Mouse (Mus musculus) MEL (cell line): ENCODE results near the gene Cox4i1. TPM values are rescaled to one million over a fixed set of nuclear protein-coding genes. Genes with fewer than 3 reads are reported as not detected.

Experiments used
- DNase-seq: peaks from one replicate; pipeline ENCODE4 v3.0.0; 2011; ENCODE audit warnings: low read depth, low spot score
- H3K27ac ChIP-seq: 2 replicates; pipeline ENCODE4 v1.5.1; 2012; ENCODE audit warnings: low read depth, mild to moderate bottlenecking, control low read depth, low read length, moderate library complexity; ENCODE audit not compliant: control insufficient read depth
- H3K27me3 ChIP-seq, 2 experiments: fragments of 150-350 bp in 1 of 2; sonication (generic) in 1 of 2; 2 replicates each; pipeline ENCODE4 v1.6.1; 2012; ENCODE audit warnings: low read length in 2 of 2, mild to moderate bottlenecking in 2 of 2, improper control_type of control experiment in 1 of 2, moderate library complexity in 1 of 2; ENCODE audit not compliant: insufficient read depth in 2 of 2, control insufficient read depth in 1 of 2
- H3K36me3 ChIP-seq, 2 experiments: 2 replicates each; pipeline ENCODE4 v1.6.1; 2012 to 2014; ENCODE audit warnings: low read length in 2 of 2, improper control_type of control experiment in 1 of 2, inconsistent platforms in 1 of 2, mild to moderate bottlenecking in 1 of 2; ENCODE audit not compliant: insufficient read depth in 2 of 2, control insufficient read depth in 1 of 2
- H3K4me1 ChIP-seq, 2 experiments: fragments of 150-350 bp in 1 of 2; sonication (generic) in 1 of 2; 2 replicates each; pipeline ENCODE4 v1.6.1; 2012; ENCODE audit warnings: low read length in 2 of 2, improper control_type of control experiment in 1 of 2, mild to moderate bottlenecking in 1 of 2; ENCODE audit not compliant: insufficient read depth in 2 of 2, control insufficient read depth in 1 of 2
- H3K4me3 ChIP-seq, 2 experiments: fragments of 150-350 bp in 1 of 2; sonication (generic) in 1 of 2; 2 replicates each; pipeline ENCODE4 v1.5.1; 2012; ENCODE audit warnings: low read depth in 2 of 2, low read length in 2 of 2, mild to moderate bottlenecking in 2 of 2, moderate library complexity in 2 of 2, control low read depth in 1 of 2, improper control_type of control experiment in 1 of 2; ENCODE audit not compliant: control insufficient read depth in 1 of 2, insufficient read depth in 1 of 2
- H3K79me2 ChIP-seq: 2 replicates; pipeline ENCODE4 v1.6.1; 2012; ENCODE audit warnings: mild to moderate bottlenecking, low read length, moderate library complexity; ENCODE audit not compliant: control insufficient read depth, poor library complexity, insufficient read depth
- H3K9ac ChIP-seq: 2 replicates; pipeline ENCODE4 v1.6.1; 2012; ENCODE audit warnings: low read depth, mild to moderate bottlenecking, control low read depth, low read length, moderate library complexity; ENCODE audit not compliant: control insufficient read depth, poor library complexity, severe bottlenecking
- H3K9me3 ChIP-seq: fragments of 150-350 bp; sonication (generic); replicated peaks from 2 replicates; pipeline ENCODE4 v1.6.1; 2012; ENCODE audit warnings: mild to moderate bottlenecking, low read length, improper control_type of control experiment, moderate library complexity; ENCODE audit not compliant: insufficient read depth
- CHD2 ChIP-seq: IDR thresholded peaks from 2 replicates; pipeline ENCODE4 v1.6.1; 2011; ENCODE audit warnings: low read length, improper control_type of control experiment
- E2F4 ChIP-seq: IDR thresholded peaks from 2 replicates; pipeline ENCODE4 v1.6.1; 2011; ENCODE audit warnings: low read depth, low read length, improper control_type of control experiment, borderline replicate concordance
- EP300 ChIP-seq, 2 experiments: IDR thresholded peaks; 2 replicates each; pipeline ENCODE4 v1.6.1; 2011; ENCODE audit warnings: improper control_type of control experiment in 2 of 2, low read length in 2 of 2, low read depth in 1 of 2, mild to moderate bottlenecking in 1 of 2
- ETS1 ChIP-seq: IDR thresholded peaks from 2 replicates; pipeline ENCODE4 v1.6.1; 2012; ENCODE audit warnings: low read depth, mild to moderate bottlenecking, inconsistent platforms, low read length, improper control_type of control experiment, moderate library complexity
- GATA1 ChIP-seq: IDR thresholded peaks from 2 replicates; pipeline ENCODE4 v1.6.1; 2011; ENCODE audit warnings: low read depth, low read length, improper control_type of control experiment
- HCFC1 ChIP-seq: IDR thresholded peaks from 2 replicates; pipeline ENCODE4 v1.6.1; 2012; ENCODE audit warnings: low read depth, mild to moderate bottlenecking, inconsistent platforms, low read length, improper control_type of control experiment, moderate library complexity
- KAT2A ChIP-seq: conservative IDR thresholded peaks from 2 replicates; pipeline ENCODE4 v1.6.1; 2012; ENCODE audit warnings: low read depth, low read length, improper control_type of control experiment, inconsistent platforms
- MAFK ChIP-seq: IDR thresholded peaks from 2 replicates; pipeline ENCODE4 v1.6.1; 2011; ENCODE audit warnings: low read depth, mild to moderate bottlenecking, low read length, improper control_type of control experiment, borderline replicate concordance
- MAX ChIP-seq: IDR thresholded peaks from 2 replicates; pipeline ENCODE4 v1.6.1; 2011; ENCODE audit warnings: low read length, improper control_type of control experiment
- NRF1 ChIP-seq: IDR thresholded peaks from 2 replicates; pipeline ENCODE4 v1.6.1; 2014; ENCODE audit warnings: low read depth, mild to moderate bottlenecking, inconsistent platforms, low read length, improper control_type of control experiment, moderate library complexity; ENCODE audit not compliant: poor library complexity, insufficient read depth, severe bottlenecking
- POLR2A ChIP-seq, 2 experiments: IDR thresholded peaks; 2 replicates each; pipeline ENCODE4 v1.6.1; 2011 to 2012; ENCODE audit warnings: low read length in 2 of 2, mild to moderate bottlenecking in 2 of 2, control low read depth in 1 of 2, improper control_type of control experiment in 1 of 2, low read depth in 1 of 2, moderate library complexity in 1 of 2; ENCODE audit not compliant: control insufficient read depth in 1 of 2, insufficient read depth in 1 of 2, poor library complexity in 1 of 2
- RAD21 ChIP-seq: IDR thresholded peaks from 2 replicates; pipeline ENCODE4 v1.6.1; 2011; ENCODE audit warnings: mild to moderate bottlenecking, low read depth, low read length, improper control_type of control experiment
- SIN3A ChIP-seq: IDR thresholded peaks from 2 replicates; pipeline ENCODE4 v1.6.1; 2012; ENCODE audit warnings: low read length, improper control_type of control experiment, inconsistent platforms
- USF1 ChIP-seq: IDR thresholded peaks from 2 replicates; pipeline ENCODE4 v1.6.1; 2014; ENCODE audit warnings: low read depth, mild to moderate bottlenecking, inconsistent platforms, low read length, improper control_type of control experiment, moderate library complexity
- ZMIZ1 ChIP-seq: IDR thresholded peaks from 2 replicates; pipeline ENCODE4 v1.6.1; 2012; ENCODE audit warnings: low read depth, mild to moderate bottlenecking, inconsistent platforms, low read length, improper control_type of control experiment, moderate library complexity
- ZNF384 ChIP-seq: IDR thresholded peaks from 2 replicates; pipeline ENCODE4 v1.6.1; 2012; ENCODE audit warnings: low read depth, mild to moderate bottlenecking, inconsistent platforms, low read length, improper control_type of control experiment
- polyA plus RNA-seq, 2 experiments: library from polyadenylated mRNA; stranded (reverse) in 1 of 2; unstranded in 1 of 2; fragments of >175 nt in 1 of 2; fragments of >200 nt in 1 of 2; gene quantifications; 2 replicates each; pipeline versions ENCODE4 v1.2.1 to v1.2.4; 2012; ENCODE audit warnings: low replicate concordance in 2 of 2, low read depth in 1 of 2; ENCODE audit not compliant: insufficient read length in 2 of 2, insufficient read depth in 1 of 2, missing spikeins in 1 of 2
- total RNA-seq: library from RNA; depleted of rRNA; stranded (reverse); fragments of 300-350 nt; gene quantifications from 2 replicates; pipeline ENCODE4 v1.2.3, GENCODE M21; 2012

The Cox4i1 gene
- total and polyA plus RNA-seq, 3 experiments: 1,011 to 2,173 (median 1,431) TPM

GRCm38 (mm10) chr8:120709176-120709575 lies 41.2 kb downstream of the Cox4i1 start:
- no peaks in the 10 kb centered on the region for H3K4me1 ChIP-seq
- H3K9me3 ChIP-seq: no peaks in the 10 kb centered on the region
- no peak for TF ChIP-seq NRF1
- no peak for TF ChIP-seq GATA1
- H3K27me3 ChIP-seq: no peaks in the 10 kb centered on the region
- H3K79me2 ChIP-seq: no peaks in the 10 kb centered on the region
- H3K27ac ChIP-seq: no peak overlapping the region
- no peak overlapping the region for H3K9ac ChIP-seq
- H3K4me3 ChIP-seq: no peak overlapping the region
- H3K36me3 ChIP-seq: no peaks in the 10 kb centered on the region
- DNase-seq: no peak

GRCm38 (mm10) chr8:120715200-120715599 lies 47.2 kb downstream of the Cox4i1 start:
- Histone ChIP-seq H3K4me1 (no peaks in the 10 kb centered on the region), H3K36me3 (no peaks in the 10 kb centered on the region), H3K27ac (no peak overlapping the region), H3K79me2 (no peaks in the 10 kb centered on the region), H3K27me3 (no peaks in the 10 kb centered on the region), H3K4me3 (no peak overlapping the region), H3K9me3 (no peaks in the 10 kb centered on the region), H3K9ac (no peak overlapping the region)
- no peak for TF ChIP-seq HCFC1
- no peak for TF ChIP-seq MAFK
- no peak for TF ChIP-seq ZNF384
- TF ChIP-seq NRF1: no peak
- TF ChIP-seq SIN3A: no peak
- no peak for TF ChIP-seq E2F4
- TF ChIP-seq CHD2: no peak
- TF ChIP-seq ETS1: no peak
- TF ChIP-seq USF1: no peak
- no peak for TF ChIP-seq POLR2A (IDR thresholded peaks at IDR 0.05; ENCODE audit: control insufficient read depth in 1 of 2, insufficient read depth in 1 of 2, low read depth in 1 of 2, low read length in 2 of 2, poor library complexity in 1 of 2)
- no peak for TF ChIP-seq KAT2A
- DNase-seq: no peak

DNA sequence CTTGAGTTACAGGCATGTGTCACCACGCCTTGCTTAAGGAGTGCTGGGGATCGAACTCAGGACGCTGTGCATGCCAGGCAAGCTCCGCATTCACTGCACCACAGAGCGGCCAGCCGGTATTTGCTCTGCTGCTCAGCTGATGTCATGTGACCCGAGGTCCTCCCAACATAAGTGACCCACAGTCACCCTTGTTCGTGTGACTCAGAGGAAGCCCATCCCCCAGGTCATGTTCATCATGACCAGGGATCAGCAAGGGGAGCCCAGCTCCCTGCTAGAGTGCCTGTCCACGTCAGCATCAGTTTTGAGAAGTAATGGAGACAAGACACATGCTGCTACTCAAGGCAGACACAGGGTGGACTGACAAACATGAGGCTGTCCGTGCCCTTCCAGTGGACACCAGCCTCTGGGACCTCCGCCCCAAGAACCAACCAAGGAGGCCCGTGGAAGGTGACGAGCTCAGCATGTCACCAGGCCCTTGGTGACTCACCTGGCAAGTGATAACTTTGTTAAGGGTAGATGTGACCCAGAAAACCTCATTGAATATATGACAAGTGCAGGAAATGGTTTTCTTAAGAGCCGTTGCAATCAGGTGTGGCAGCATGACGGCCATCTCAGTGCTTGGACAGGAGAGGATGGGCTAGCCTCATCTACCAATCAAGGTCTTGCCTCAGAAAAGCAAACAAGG lies 48.1 kb downstream of the Cox4i1 start:
- Histone ChIP-seq H3K27ac (no peak overlapping the region), H3K4me3 (no peak overlapping the region), H3K9ac (no peak overlapping the region), H3K4me1 (no peaks in the 10 kb centered on the region), H3K27me3 (no peaks in the 10 kb centered on the region), H3K9me3 (no peaks in the 10 kb centered on the region), H3K36me3 (no peaks in the 10 kb centered on the region), H3K79me2 (no peaks in the 10 kb centered on the region)
- TF ChIP-seq RAD21 (no peak), MAX (no peak), ZMIZ1 (no peak), EP300 (IDR thresholded peaks at IDR 0.05; ENCODE audit: low read depth in 1 of 2, low read length in 2 of 2) (no peak)
- DNase-seq: no peak
